Mouse (Mus musculus) forebrain, embryonic 15.5 days (tissue): ENCODE measurements around the gene Zfp697. TPM values are rescaled to one million over a fixed set of nuclear protein-coding genes. Genes with fewer than 3 reads are reported as not detected.
"Not testable (repeated sequence)": the region's sequence is repeated elsewhere in the genome, so short reads cannot be mapped to it uniquely, and the experiment has no call there.

ENCODE experiments used
- ATAC-seq: fragments of 200-750 bp; cut with Nextera tagmentation; replicated peaks from 2 replicates; pipeline ENCODE4 v1.8.0; 2017; ENCODE audit warnings: mild to moderate bottlenecking, moderate TSS enrichment, moderate library complexity
- H3K27ac ChIP-seq: fragments of 300-500 bp; sonication (generic); replicated peaks from 2 replicates; pipeline ENCODE4 v1.5.1; 2015; ENCODE audit warnings: mild to moderate bottlenecking, inconsistent platforms
- H3K27me3 ChIP-seq: fragments of 300-500 bp; sonication (generic); 2 replicates; pipeline ENCODE4 v1.6.1; 2015; ENCODE audit warnings: inconsistent platforms
- H3K36me3 ChIP-seq: fragments of 300-500 bp; sonication (generic); 2 replicates; pipeline ENCODE4 v1.6.1; 2015; ENCODE audit warnings: mild to moderate bottlenecking, inconsistent platforms
- H3K4me1 ChIP-seq: fragments of 300-500 bp; sonication (generic); 2 replicates; pipeline ENCODE4 v1.6.1; 2015; ENCODE audit warnings: inconsistent platforms
- H3K4me2 ChIP-seq: fragments of 300-500 bp; sonication (generic); replicated peaks from 2 replicates; pipeline ENCODE4 v1.6.1; 2015; ENCODE audit warnings: mild to moderate bottlenecking, inconsistent platforms
- H3K4me3 ChIP-seq: fragments of 300-500 bp; sonication (generic); 2 replicates; pipeline ENCODE4 v1.5.1; 2015; ENCODE audit warnings: mild to moderate bottlenecking, inconsistent platforms
- H3K9ac ChIP-seq: fragments of 300-500 bp; sonication (generic); replicated peaks from 2 replicates; pipeline ENCODE4 v1.6.1; 2015; ENCODE audit warnings: mild to moderate bottlenecking, inconsistent platforms
- H3K9me3 ChIP-seq: fragments of 300-500 bp; sonication (generic); 2 replicates; pipeline ENCODE4 v1.6.1; 2016; ENCODE audit warnings: inconsistent platforms
- WGBS: fragments of 180-500 bp; shearing (Covaris S2); methylation state at CpG from one replicate; pipeline ENCODE4 v1.1.7; 2015; ENCODE audit warnings: mixed read lengths; 5-methylcytosine and 5-hydroxymethylcytosine counted together
- polyA plus RNA-seq: library from polyadenylated mRNA; unstranded; fragments of >200 nt; fragmentation: Nextera tagmentation; extraction: Ambion mirVana; gene quantifications from 2 replicates; pipeline ENCODE4 v1.2.1, GENCODE M21; 2015

Gene Zfp697
- polyA plus RNA-seq, 1 experiment from 2014 or later = 15.5 TPM

DNA sequence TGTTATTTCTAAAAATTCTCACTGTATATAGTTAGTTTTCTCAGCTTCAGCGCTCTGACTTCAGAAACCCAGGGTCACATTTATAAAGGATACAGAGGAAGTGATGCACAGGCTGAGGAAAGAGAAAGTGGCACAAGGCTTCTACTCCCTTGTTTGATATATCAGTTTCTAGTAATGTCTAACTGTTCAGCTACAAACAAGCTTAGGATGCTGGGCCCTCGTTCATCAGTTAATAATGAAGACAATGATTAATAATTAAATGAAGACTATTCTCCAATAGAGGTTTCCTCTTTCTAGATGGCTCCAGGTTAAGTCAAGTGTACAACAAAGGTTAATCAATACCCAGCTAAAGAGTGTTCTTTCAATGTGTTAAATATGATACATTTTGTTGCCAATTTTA is 181.6 kb downstream of the Zfp697 start:
- H3K27me3 ChIP-seq, H3K36me3 ChIP-seq, H3K4me3 ChIP-seq, ATAC-seq, H3K4me2 ChIP-seq, H3K9ac ChIP-seq, H3K27ac ChIP-seq, H3K9me3 ChIP-seq, H3K4me1 ChIP-seq: not testable (repeated sequence)
- WGBS = no CpG with 5 or more reads among the region's 2 CpGs

GRCm38 (mm10) chr3:98564894-98565293 is 182.6 kb downstream of the Zfp697 start:
- not testable (repeated sequence) for H3K4me1 ChIP-seq, H3K36me3 ChIP-seq, ATAC-seq, H3K27me3 ChIP-seq, H3K9me3 ChIP-seq, H3K9ac ChIP-seq, H3K4me2 ChIP-seq, H3K27ac ChIP-seq, H3K4me3 ChIP-seq
- no CpG with 5 or more reads among the region's 3 CpGs for WGBS

- H3K4me2 ChIP-seq, H3K4me1 ChIP-seq, H3K4me3 ChIP-seq, H3K27ac ChIP-seq, H3K36me3 ChIP-seq, H3K9me3 ChIP-seq, ATAC-seq, H3K9ac ChIP-seq, H3K27me3 ChIP-seq: not testable (repeated sequence)
- 82% methylated on average over 2 of the region's 2 CpGs for WGBS
Measured at GRCm38 (mm10) chr3:98567717-98568116, 185.5 kb downstream of the Zfp697 start.

GRCm38 (mm10) chr3:98581024-98581423 is 198.8 kb downstream of the Zfp697 start:
- WGBS = 100% methylated on average over 1 of the region's 1 CpGs
- not testable (repeated sequence) for H3K4me1 ChIP-seq, H3K9ac ChIP-seq, H3K27ac ChIP-seq, H3K9me3 ChIP-seq, H3K4me3 ChIP-seq, ATAC-seq, H3K27me3 ChIP-seq, H3K36me3 ChIP-seq, H3K4me2 ChIP-seq

DNA sequence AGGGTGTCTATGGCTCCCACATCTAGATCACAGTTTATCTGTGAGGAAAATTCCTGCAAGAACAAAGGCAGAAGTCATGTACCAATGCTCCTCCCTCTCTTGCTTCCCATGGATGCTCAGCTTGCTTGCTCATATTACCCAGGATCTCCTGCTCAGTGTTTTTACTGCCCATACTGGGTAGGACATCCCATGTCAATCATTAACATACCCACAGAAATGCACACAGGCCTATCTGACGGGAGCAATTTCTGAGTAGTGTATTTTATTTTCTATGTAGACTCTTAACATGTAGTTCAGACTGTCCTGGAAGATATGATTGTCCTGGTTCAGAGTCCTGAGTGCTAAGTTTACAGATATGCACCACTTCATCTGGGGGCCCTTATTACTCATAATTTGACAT is 199.9 kb downstream of the Zfp697 start:
- H3K36me3 ChIP-seq, ATAC-seq, H3K9me3 ChIP-seq, H3K27ac ChIP-seq, H3K9ac ChIP-seq, H3K4me3 ChIP-seq, H3K4me1 ChIP-seq, H3K27me3 ChIP-seq, H3K4me2 ChIP-seq: not testable (repeated sequence)
- no CpG with 5 or more reads among the region's 1 CpGs for WGBS

DNA sequence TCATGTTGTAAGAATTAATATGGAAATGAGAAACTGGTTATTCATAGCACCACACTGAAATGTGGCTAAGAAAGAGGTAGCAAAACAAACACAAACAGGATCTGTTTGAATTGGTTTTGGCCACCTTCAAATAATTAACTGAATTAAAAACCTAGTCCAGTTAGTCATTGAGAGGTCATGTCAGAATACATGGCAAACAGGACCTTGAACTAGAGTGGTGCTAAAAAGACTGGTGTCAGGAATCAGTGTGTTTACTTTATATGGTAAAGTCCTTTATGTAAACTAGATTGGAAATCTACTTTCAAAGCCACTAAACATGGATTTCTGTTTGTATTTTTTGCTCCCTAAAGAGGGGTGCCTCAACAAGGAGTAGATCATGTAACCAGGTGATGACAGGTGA is 200.4 kb downstream of the Zfp697 start:
- H3K9ac ChIP-seq, ATAC-seq, H3K27me3 ChIP-seq, H3K4me2 ChIP-seq, H3K9me3 ChIP-seq, H3K27ac ChIP-seq, H3K4me1 ChIP-seq, H3K36me3 ChIP-seq, H3K4me3 ChIP-seq: not testable (repeated sequence)

DNA sequence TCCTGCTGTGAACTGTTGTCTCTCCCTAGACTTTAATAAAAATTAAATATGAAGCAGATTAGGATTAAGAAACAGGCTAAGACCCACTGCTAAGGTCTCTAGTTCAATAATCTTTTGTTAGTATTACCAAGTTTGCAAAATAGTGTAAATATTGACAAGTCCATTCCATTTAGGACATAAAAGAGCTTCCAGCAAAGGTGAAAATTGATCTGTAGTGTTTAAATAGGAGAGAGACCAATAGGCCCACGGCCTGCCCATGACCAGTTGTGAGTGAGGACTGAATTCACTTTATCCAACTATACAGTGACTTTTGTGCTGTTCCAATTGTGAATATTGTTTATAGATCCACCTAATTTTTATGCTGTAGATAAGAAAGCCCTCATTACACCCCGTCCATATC is 205.5 kb downstream of the Zfp697 start:
- no peaks in the 10 kb centered on the region for H3K4me1 ChIP-seq
- no peaks in the 10 kb centered on the region for H3K9me3 ChIP-seq
- H3K27me3 ChIP-seq = no peaks in the 10 kb centered on the region
- no peak overlapping the region for H3K4me2 ChIP-seq
- no peaks in the 10 kb centered on the region for H3K36me3 ChIP-seq
- WGBS = 82% methylated on average over 2 of the region's 2 CpGs
- H3K4me3 ChIP-seq = no peak overlapping the region
- no peak overlapping the region for H3K9ac ChIP-seq
- no peak for ATAC-seq
- no peak overlapping the region for H3K27ac ChIP-seq

- Histone ChIP-seq H3K36me3 (no peaks in the 10 kb centered on the region), H3K4me2 (no peak within 1 kb of the TSS), H3K27ac (no peak within 1 kb of the TSS), H3K27me3 (no peaks in the 10 kb centered on the region), H3K4me3 (no peak within 1 kb of the TSS), H3K9ac (no peak within 1 kb of the TSS), H3K9me3 (no peaks in the 10 kb centered on the region), H3K4me1 (no peaks in the 10 kb centered on the region)
- no peak for ATAC-seq
Measured at GRCm38 (mm10) chr3:98588707-98589106, 206.4 kb downstream of the Zfp697 start, which contains the start of gene Gm10681. Gene Gm10681 (minus strand): TSS chr3:98588807.

GRCm38 (mm10) chr3:98613540-98613939 is 231.3 kb downstream of the Zfp697 start:
- not testable (repeated sequence) for H3K9me3 ChIP-seq, H3K4me2 ChIP-seq, ATAC-seq, H3K9ac ChIP-seq, H3K36me3 ChIP-seq, H3K4me1 ChIP-seq, H3K4me3 ChIP-seq, H3K27ac ChIP-seq, H3K27me3 ChIP-seq

DNA sequence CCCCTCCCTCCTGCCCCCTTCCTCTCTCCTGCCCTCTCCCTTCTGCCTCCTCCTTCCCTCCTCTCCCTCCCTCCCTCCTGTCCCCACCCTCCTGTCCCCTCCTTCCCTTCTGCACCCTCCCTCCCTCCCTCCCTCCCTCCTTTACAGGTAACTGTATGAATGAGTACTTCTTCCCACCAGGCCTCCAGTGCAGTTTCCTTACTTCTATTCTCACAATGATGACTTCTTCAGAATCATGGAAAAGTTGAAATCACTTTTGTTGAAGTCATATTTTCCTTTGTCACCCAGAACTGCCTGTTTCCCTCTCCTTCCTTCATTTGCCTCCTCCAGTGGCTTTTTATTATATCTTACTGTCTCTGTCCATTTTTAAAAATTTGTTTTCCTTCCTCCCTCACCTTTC is 231.7 kb downstream of the Zfp697 start:
- no peak for ATAC-seq
- Histone ChIP-seq H3K36me3 (no peaks in the 10 kb centered on the region), H3K9ac (no peak overlapping the region), H3K27me3 (no peaks in the 10 kb centered on the region), H3K4me1 (no peaks in the 10 kb centered on the region), H3K9me3 (no peaks in the 10 kb centered on the region), H3K4me3 (no peak overlapping the region), H3K27ac (no peak overlapping the region), H3K4me2 (no peak overlapping the region)

GRCm38 (mm10) chr3:98614406-98614927 is 232.2 kb downstream of the Zfp697 start:
- 73% methylated on average over 2 of the region's 2 CpGs for WGBS
- H3K4me1 ChIP-seq, H3K27ac ChIP-seq, H3K27me3 ChIP-seq, H3K4me3 ChIP-seq, H3K4me2 ChIP-seq, ATAC-seq, H3K36me3 ChIP-seq, H3K9me3 ChIP-seq, H3K9ac ChIP-seq: not testable (repeated sequence)

GRCm38 (mm10) chr3:98616244-98616643 is 234.0 kb downstream of the Zfp697 start:
- H3K4me2 ChIP-seq, H3K27ac ChIP-seq, H3K27me3 ChIP-seq, H3K36me3 ChIP-seq, ATAC-seq, H3K4me1 ChIP-seq, H3K9me3 ChIP-seq, H3K9ac ChIP-seq, H3K4me3 ChIP-seq: not testable (repeated sequence)
- 20% methylated on average over 2 of the region's 2 CpGs for WGBS

DNA sequence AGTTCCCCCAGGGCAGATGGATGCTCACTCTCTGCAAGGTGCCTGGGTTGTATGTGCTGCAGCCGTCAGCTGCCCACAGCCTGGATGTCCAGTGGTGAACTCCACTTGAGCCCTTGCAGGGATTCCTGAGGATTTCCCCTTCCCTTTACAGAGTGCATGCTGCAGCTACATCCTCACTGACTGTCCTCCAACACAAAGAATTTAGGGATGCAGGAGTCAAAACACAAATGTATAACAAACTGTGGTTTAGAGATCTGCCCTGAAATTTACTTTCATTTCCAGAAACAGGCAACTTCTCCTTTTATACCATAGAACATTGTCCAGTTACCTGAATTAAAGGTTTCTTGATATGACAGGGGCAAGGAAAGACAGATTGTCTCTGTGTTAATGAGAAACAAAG is 234.5 kb downstream of the Zfp697 start:
- H3K27me3 ChIP-seq, H3K36me3 ChIP-seq, H3K9ac ChIP-seq, H3K4me1 ChIP-seq, H3K4me2 ChIP-seq, H3K9me3 ChIP-seq, ATAC-seq, H3K4me3 ChIP-seq, H3K27ac ChIP-seq: not testable (repeated sequence)
- 75% methylated on average over 1 of the region's 1 CpGs for WGBS
